In the genomic region with DNA sequence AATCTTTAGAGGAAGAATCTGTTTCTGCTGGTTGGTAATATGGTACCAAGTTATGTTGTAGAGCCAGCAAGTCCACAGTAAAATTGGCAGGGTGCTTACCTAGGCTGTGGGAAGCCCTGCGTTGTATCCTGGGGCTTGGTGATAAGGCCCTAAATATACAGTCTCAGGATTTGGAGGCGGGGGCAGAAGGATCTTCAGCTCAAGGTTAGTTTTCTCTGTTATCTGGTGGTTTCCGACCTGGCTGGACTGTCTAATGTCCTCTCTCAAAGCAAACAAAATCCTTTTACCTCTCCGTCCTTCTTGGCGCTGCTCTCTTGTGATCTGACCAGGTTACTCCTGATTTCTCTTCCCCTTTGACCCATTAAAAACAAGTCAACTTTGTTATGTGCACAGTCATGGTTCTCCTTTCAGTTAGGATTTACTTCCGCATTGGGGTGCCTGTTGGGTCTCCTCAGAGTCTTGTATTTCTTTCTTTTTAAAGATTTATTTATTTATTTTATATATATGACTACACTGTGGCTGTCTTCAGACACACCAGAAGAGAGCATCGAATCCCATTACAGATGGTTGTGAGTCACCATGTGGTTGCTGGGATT, we compare ENCODE assay signal across 14 mouse cellular contexts. TPM values are rescaled to one million over a fixed set of nuclear protein-coding genes. Genes with fewer than 3 reads are reported as not detected.
DNase-seq lines count a peak whose midpoint lies in the region; ATAC-seq and TF ChIP-seq lines count a peak whose summit lies in the region.
"Had no signal": no experiment of that assay in that cellular context is flagged by ENCODE, and none has a peak within 500 bp of the region (broad histone marks: within the 10 kb centered on the region; RNA-seq: fewer than 3 reads in every experiment).

No protein-coding gene starts in this region.

- no peaks in the 10 kb centered on the region for H3K27me3 ChIP-seq in heart, embryonic 13.5 days (replicated peaks)
- peaks cover 7% of the 10 kb centered on the region for H3K27me3 ChIP-seq in midbrain, embryonic 11.5 days (ENCODE audit: control insufficient read depth, insufficient read depth, low read length)

- TF ChIP-seq CTCF in bone marrow, adult 2 months (IDR thresholded peaks at IDR 0.05; ENCODE audit: control insufficient read depth, insufficient read depth, low read length): no peak

- ATAC-seq in heart, embryonic 13.5 days (ENCODE audit: extremely low read depth, insufficient number of reproducible peaks, low FRiP score, low TSS enrichment): no peak
- peak; percentile 24; the same call in 1 of the 2 replicates for ATAC-seq in granulocyte monocyte progenitor cell, adult 5-6 weeks (replicated peaks; ENCODE audit: poor library complexity, severe bottlenecking)
- peak; percentile 30 for ATAC-seq in megakaryocyte progenitor cell, adult 5-6 weeks (replicated peaks; ENCODE audit: poor library complexity)
- ATAC-seq in midbrain, embryonic 11.5 days (ENCODE audit: low FRiP score): no peak
- ATAC-seq: intestine, postnatal 0 days had no signal

- H3K9me3 ChIP-seq in heart, embryonic 13.5 days: no peaks in the 10 kb centered on the region
- H3K9me3 ChIP-seq in midbrain, embryonic 11.5 days (ENCODE audit: control insufficient read depth, low read length): no peaks in the 10 kb centered on the region
- H3K9me3 ChIP-seq: midbrain, embryonic 12.5 days had no signal

- peak overlapping the region; percentile 61 for H3K27ac ChIP-seq in heart, embryonic 13.5 days (replicated peaks)
- H3K27ac ChIP-seq in bone marrow, adult 2 months (ENCODE audit: control insufficient read depth, insufficient read depth, low read depth, low read length, poor library complexity): peak overlapping the region; percentile 90
- no peak overlapping the region for H3K27ac ChIP-seq in midbrain, embryonic 11.5 days (ENCODE audit: low read depth, low read length)
- H3K27ac ChIP-seq: midbrain, embryonic 12.5 days had no signal

- peak overlapping the region; percentile 95 for H3K4me2 ChIP-seq in heart, embryonic 13.5 days
- H3K4me2 ChIP-seq in midbrain, embryonic 11.5 days: no peak overlapping the region
- H3K4me2 ChIP-seq: midbrain, embryonic 12.5 days had no signal

- H3K9ac ChIP-seq in heart, embryonic 13.5 days: peak overlapping the region; percentile 88; the same call in 1 of the 2 replicates
- no peak overlapping the region for H3K9ac ChIP-seq in midbrain, embryonic 11.5 days (ENCODE audit: low read length)
- H3K9ac ChIP-seq: midbrain, embryonic 12.5 days had no signal

- H3K4me3 ChIP-seq in heart, embryonic 13.5 days: peak overlapping the region; percentile 85
- H3K4me3 ChIP-seq in bone marrow, adult 2 months (replicated peaks; ENCODE audit: control insufficient read depth, low read depth, low read length): peak overlapping the region; percentile 92
- no peak overlapping the region for H3K4me3 ChIP-seq in midbrain, embryonic 11.5 days (ENCODE audit: low read depth, low read length)
- H3K4me3 ChIP-seq: midbrain, embryonic 12.5 days had no signal

- no peak for DNase-seq in heart, postnatal 14 days
- no peak for DNase-seq in cerebellum, postnatal 25 days
- DNase-seq in right cerebral cortex, adult 2 months (ENCODE audit: low spot score in 2 of 2): no peak
- no peak for DNase-seq in midbrain, embryonic 11.5 days (ENCODE audit: low spot score, missing footprints)
- DNase-seq: adrenal gland, postnatal 25 days; cerebellum, postnatal 36 days; heart, postnatal 4 days; right cerebral cortex, adult 18-20 months had no signal

- peaks cover 29% of the 10 kb centered on the region for H3K4me1 ChIP-seq in heart, embryonic 13.5 days
- H3K4me1 ChIP-seq in bone marrow, adult 2 months (ENCODE audit: control insufficient read depth, insufficient read depth, low read length): peaks cover 11% of the 10 kb centered on the region
- peaks cover 7% of the 10 kb centered on the region for H3K4me1 ChIP-seq in midbrain, embryonic 11.5 days (ENCODE audit: control insufficient read depth, insufficient read depth, low read length)

- intact Hi-C loops in heart, postnatal 14 days (cut with DNase I): no loop called here

- 0 out of 2 replicates have a peak, but pooled peaks have one; percentile 45 for TF ChIP-seq POLR2A in bone marrow, adult 2 months (IDR thresholded peaks at IDR 0.05; ENCODE audit: borderline replicate concordance, control insufficient read depth, low read depth, low read length)

- H3K36me3 ChIP-seq in heart, embryonic 13.5 days: peaks cover 14% of the 10 kb centered on the region
- no peaks in the 10 kb centered on the region for H3K36me3 ChIP-seq in midbrain, embryonic 11.5 days (ENCODE audit: control insufficient read depth, insufficient read depth, low read length)
- H3K36me3 ChIP-seq: midbrain, embryonic 12.5 days had no signal

- WGBS in heart, embryonic 13.5 days: 65% methylated on average over 7 of the region's 7 CpGs
- 18% methylated on average over 7 of the region's 7 CpGs for WGBS in bone marrow, adult 2 months
- WGBS in midbrain, embryonic 11.5 days: 92% methylated on average over 7 of the region's 7 CpGs

RNA-seq across cellular contexts. Expression of gene Creg1, which starts 2.8 kb away (rescaled TPM):
- 105 and 110 TPM in 2 replicates for polyA plus RNA-seq in heart, embryonic 13.5 days (2015; fragmentation: Nextera tagmentation; extraction: Ambion mirVana)
- 10 to 100 TPM; 43.5 to 52.3 TPM for total RNA-seq in heart, postnatal 14 days (2021)
- polyA plus RNA-seq in bone marrow, adult 2 months (2011; ENCODE audit: insufficient read depth, insufficient read length, low replicate concordance, missing spikeins): 288 and 312 TPM in 2 replicates
- total RNA-seq in granulocyte monocyte progenitor cell, adult 5-6 weeks (2014; fragmentation: Nextera tagmentation): 133 and 240 TPM in 2 replicates
- total RNA-seq in granulocyte monocyte progenitor cell, adult 5-6 weeks (2017): 110 and 206 TPM in 2 replicates
- total RNA-seq in megakaryocyte progenitor cell, adult 5-6 weeks (2015): 261 and 284 TPM in 2 replicates
- total RNA-seq in megakaryocyte progenitor cell, adult 5-6 weeks (2017): 96.7 and 120 TPM in 2 replicates
- polyA plus RNA-seq in midbrain, embryonic 11.5 days (2014; fragmentation: Nextera tagmentation; extraction: Ambion mirVana): 37.4 and 43.4 TPM in 2 replicates

RNA-seq across cellular contexts. Expression of gene Cd247, which starts 22.1 kb away (rescaled TPM):
- polyA plus RNA-seq in heart, embryonic 13.5 days (2015; fragmentation: Nextera tagmentation; extraction: Ambion mirVana): 0.42 and 0.55 TPM in 2 replicates
- 1 to 10 TPM; 1.4 to 7.9 TPM for total RNA-seq in heart, postnatal 14 days (2021)
- polyA plus RNA-seq in bone marrow, adult 2 months (2011; ENCODE audit: insufficient read depth, insufficient read length, low replicate concordance, missing spikeins): 3.3 and 4.9 TPM in 2 replicates
- not detected in 2 replicates for total RNA-seq in granulocyte monocyte progenitor cell, adult 5-6 weeks (2014; fragmentation: Nextera tagmentation)
- 0.26 and 0.56 TPM in 2 replicates for total RNA-seq in granulocyte monocyte progenitor cell, adult 5-6 weeks (2017)
- 0.12 TPM in 1 of 2 replicates, not detected in the other for total RNA-seq in megakaryocyte progenitor cell, adult 5-6 weeks (2015)
- total RNA-seq in megakaryocyte progenitor cell, adult 5-6 weeks (2017): 0.29 and 1.2 TPM in 2 replicates
- polyA plus RNA-seq in midbrain, embryonic 11.5 days (2014; fragmentation: Nextera tagmentation; extraction: Ambion mirVana): 2.0 and 2.1 TPM in 2 replicates

RNA-seq across cellular contexts. Expression of gene Rcsd1, which starts 56.8 kb away (rescaled TPM):
- polyA plus RNA-seq in heart, embryonic 13.5 days (2015; fragmentation: Nextera tagmentation; extraction: Ambion mirVana): 83.9 and 95.4 TPM in 2 replicates
- total RNA-seq in heart, postnatal 14 days (2021): 100 to 1,000 TPM; 103 to 109 TPM
- polyA plus RNA-seq in bone marrow, adult 2 months (2011; ENCODE audit: insufficient read depth, insufficient read length, low replicate concordance, missing spikeins): 51.6 and 119 TPM in 2 replicates
- 68.0 and 79.0 TPM in 2 replicates for total RNA-seq in granulocyte monocyte progenitor cell, adult 5-6 weeks (2014; fragmentation: Nextera tagmentation)
- 99.9 and 116 TPM in 2 replicates for total RNA-seq in granulocyte monocyte progenitor cell, adult 5-6 weeks (2017)
- 48.8 and 48.9 TPM in 2 replicates for total RNA-seq in megakaryocyte progenitor cell, adult 5-6 weeks (2015)
- 110 and 111 TPM in 2 replicates for total RNA-seq in megakaryocyte progenitor cell, adult 5-6 weeks (2017)
- 5.9 and 6.6 TPM in 2 replicates for polyA plus RNA-seq in midbrain, embryonic 11.5 days (2014; fragmentation: Nextera tagmentation; extraction: Ambion mirVana)

Comparison
In these comparisons a context has a peak if more than half of its experiments do, and no peak if none do; other contexts are left out.
1. ATAC-seq: peak in granulocyte monocyte progenitor cell, adult 5-6 weeks (single experiment) and megakaryocyte progenitor cell, adult 5-6 weeks (single experiment); none in heart, embryonic 13.5 days (single experiment) and midbrain, embryonic 11.5 days (single experiment).